Mouse (Mus musculus): ENCODE data around the gene Cst7. TPM values are rescaled to one million over a fixed set of nuclear protein-coding genes. Genes with fewer than 3 reads are reported as not detected.

The Cst7 gene
- polyA plus RNA-seq, 1 experiment from 2014 or later, result 0.22 TPM

DNA sequence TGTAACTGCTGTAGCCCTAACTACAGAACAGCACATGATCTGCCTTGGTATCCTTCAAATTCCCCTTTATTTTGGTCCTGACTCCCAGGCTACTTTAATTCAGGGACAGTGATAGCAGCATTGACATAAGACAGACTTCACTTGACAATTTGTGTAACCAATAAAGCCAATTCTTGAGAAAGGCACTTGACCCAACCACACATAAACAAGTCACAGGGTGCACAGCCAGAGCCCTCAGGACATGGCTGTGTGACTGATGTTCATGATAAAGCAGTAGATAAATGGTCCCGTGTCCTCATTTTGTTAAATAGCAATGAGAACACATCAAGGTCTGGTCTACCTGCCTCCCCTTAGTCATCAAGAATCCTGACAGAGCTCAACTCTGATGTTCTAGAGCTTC, 9.4 kb downstream of the Cst7 start:
- no peak overlapping the region for H3K27ac ChIP-seq (ENCODE audit: low read depth, low read length)
- 88% methylated on average over 1 of the region's 1 CpGs for WGBS
- H3K27me3 ChIP-seq (ENCODE audit: control insufficient read depth, insufficient read depth, low read length), result no peaks in the 10 kb centered on the region
- ATAC-seq (ENCODE audit: low FRiP score, low TSS enrichment), result no peak
- no peak overlapping the region for H3K9ac ChIP-seq (ENCODE audit: low read depth, low read length)
- H3K36me3 ChIP-seq (ENCODE audit: control insufficient read depth, insufficient read depth, low read length), result peaks cover 15% of the 10 kb centered on the region
- H3K4me2 ChIP-seq (replicated peaks; ENCODE audit: low read depth, low read length), result no peak overlapping the region
- H3K4me1 ChIP-seq (ENCODE audit: control insufficient read depth, insufficient read depth, low read length), result no peaks in the 10 kb centered on the region
- H3K4me3 ChIP-seq (ENCODE audit: low read length), result no peak overlapping the region
- H3K9me3 ChIP-seq (ENCODE audit: control insufficient read depth, low read length), result no peaks in the 10 kb centered on the region

DNA sequence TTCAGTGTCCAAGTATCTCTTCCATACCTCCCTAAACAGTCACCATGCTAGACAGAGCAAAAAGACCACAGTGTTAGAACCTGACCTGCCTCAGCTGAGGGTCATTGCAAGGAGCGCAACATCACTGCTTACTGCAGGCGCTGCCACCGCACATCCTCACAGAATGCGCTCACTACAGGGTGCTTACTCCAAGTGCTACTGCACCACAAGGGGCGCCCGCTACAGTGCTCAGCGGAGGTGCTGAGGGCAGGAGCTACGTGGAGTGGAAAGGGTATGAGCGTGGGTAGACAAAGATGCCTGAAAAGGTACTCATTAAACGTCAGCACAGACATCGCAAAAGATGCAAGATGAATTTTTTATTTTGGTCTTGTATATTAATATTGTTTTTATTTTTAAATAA, 18.9 kb downstream of the Cst7 start:
- H3K4me2 ChIP-seq (replicated peaks; ENCODE audit: low read depth, low read length), result no peak overlapping the region
- no peak overlapping the region for H3K27ac ChIP-seq (ENCODE audit: low read depth, low read length)
- no peaks in the 10 kb centered on the region for H3K9me3 ChIP-seq (ENCODE audit: control insufficient read depth, low read length)
- H3K4me3 ChIP-seq (ENCODE audit: low read length), result no peak overlapping the region
- 85% methylated on average over 11 of the region's 11 CpGs for WGBS
- H3K9ac ChIP-seq (ENCODE audit: low read depth, low read length), result no peak overlapping the region
- no peak for ATAC-seq (ENCODE audit: low FRiP score, low TSS enrichment)
- no peaks in the 10 kb centered on the region for H3K27me3 ChIP-seq (ENCODE audit: control insufficient read depth, insufficient read depth, low read length)
- no peaks in the 10 kb centered on the region for H3K4me1 ChIP-seq (ENCODE audit: control insufficient read depth, insufficient read depth, low read length)
- peaks cover 40% of the 10 kb centered on the region for H3K36me3 ChIP-seq (ENCODE audit: control insufficient read depth, insufficient read depth, low read length)

GRCm38 (mm10) chr2:150595411-150596190, 25.4 kb downstream of the Cst7 start:
- ATAC-seq (ENCODE audit: low FRiP score, low TSS enrichment), result no peak
- 96% methylated on average over 3 of the region's 3 CpGs for whole genome bisulfite sequencing

GRCm38 (mm10) chr2:150600263-150600662, 30.0 kb downstream of the Cst7 start:
- Histone ChIP-seq H3K36me3 (ENCODE audit: control insufficient read depth, insufficient read depth, low read length) (peaks cover 2% of the 10 kb centered on the region; the same call in 1 of the 2 replicates), H3K4me2 (replicated peaks; ENCODE audit: low read depth, low read length) (no peak overlapping the region), H3K9ac (ENCODE audit: low read depth, low read length) (no peak overlapping the region), H3K27me3 (ENCODE audit: control insufficient read depth, insufficient read depth, low read length) (no peaks in the 10 kb centered on the region), H3K9me3 (ENCODE audit: control insufficient read depth, low read length) (no peaks in the 10 kb centered on the region), H3K27ac (ENCODE audit: low read depth, low read length) (no peak overlapping the region), H3K4me3 (ENCODE audit: low read length) (no peak overlapping the region), H3K4me1 (ENCODE audit: control insufficient read depth, insufficient read depth, low read length) (no peaks in the 10 kb centered on the region)
- 96% methylated on average over 2 of the region's 2 CpGs for WGBS
- ATAC-seq (ENCODE audit: low FRiP score, low TSS enrichment), result no peak

More at GRCm38 (mm10) chr2:150595411-150596190, 25.4 kb downstream of the Cst7 start:
- no peaks in the 10 kb centered on the region for H3K4me1 ChIP-seq (ENCODE audit: control insufficient read depth, insufficient read depth, low read length)
- H3K4me3 ChIP-seq (ENCODE audit: low read length), result no peak overlapping the region
- H3K36me3 ChIP-seq (ENCODE audit: control insufficient read depth, insufficient read depth, low read length), result peaks cover 5% of the 10 kb centered on the region
- no peak overlapping the region for H3K9ac ChIP-seq (ENCODE audit: low read depth, low read length)
- no peaks in the 10 kb centered on the region for H3K27me3 ChIP-seq (ENCODE audit: control insufficient read depth, insufficient read depth, low read length)
- no peak overlapping the region for H3K27ac ChIP-seq (ENCODE audit: low read depth, low read length)
- H3K4me2 ChIP-seq (replicated peaks; ENCODE audit: low read depth, low read length), result no peak overlapping the region
- H3K9me3 ChIP-seq (ENCODE audit: control insufficient read depth, low read length), result no peaks in the 10 kb centered on the region

GRCm38 (mm10) chr2:150602166-150602565, 32.0 kb downstream of the Cst7 start:
- H3K27me3 ChIP-seq (ENCODE audit: control insufficient read depth, insufficient read depth, low read length), result no peaks in the 10 kb centered on the region
- H3K27ac ChIP-seq (ENCODE audit: low read depth, low read length), result no peak overlapping the region
- H3K4me2 ChIP-seq (replicated peaks; ENCODE audit: low read depth, low read length), result no peak overlapping the region
- H3K4me1 ChIP-seq (ENCODE audit: control insufficient read depth, insufficient read depth, low read length), result no peaks in the 10 kb centered on the region
- H3K9me3 ChIP-seq (ENCODE audit: control insufficient read depth, low read length), result no peaks in the 10 kb centered on the region
- peaks cover 2% of the 10 kb centered on the region; the same call in 1 of the 2 replicates for H3K36me3 ChIP-seq (ENCODE audit: control insufficient read depth, insufficient read depth, low read length)
- no peak overlapping the region for H3K4me3 ChIP-seq (ENCODE audit: low read length)
- ATAC-seq (ENCODE audit: low FRiP score, low TSS enrichment), result no peak
- no peak overlapping the region for H3K9ac ChIP-seq (ENCODE audit: low read depth, low read length)
- 91% methylated on average over 2 of the region's 2 CpGs for WGBS

GRCm38 (mm10) chr2:150604802-150605201, 34.6 kb downstream of the Cst7 start:
- Histone ChIP-seq H3K27ac (ENCODE audit: low read depth, low read length) (no peak overlapping the region), H3K9me3 (ENCODE audit: control insufficient read depth, low read length) (no peaks in the 10 kb centered on the region), H3K27me3 (ENCODE audit: control insufficient read depth, insufficient read depth, low read length) (no peaks in the 10 kb centered on the region), H3K4me1 (ENCODE audit: control insufficient read depth, insufficient read depth, low read length) (no peaks in the 10 kb centered on the region), H3K36me3 (ENCODE audit: control insufficient read depth, insufficient read depth, low read length) (no peaks in the 10 kb centered on the region), H3K4me3 (ENCODE audit: low read length) (no peak overlapping the region), H3K4me2 (replicated peaks; ENCODE audit: low read depth, low read length) (no peak overlapping the region), H3K9ac (ENCODE audit: low read depth, low read length) (no peak overlapping the region)
- 90% methylated on average over 2 of the region's 2 CpGs for whole genome bisulfite sequencing
- no peak for ATAC-seq (ENCODE audit: low FRiP score, low TSS enrichment)

- H3K9ac ChIP-seq (ENCODE audit: low read depth, low read length), result no peak overlapping the region
- H3K4me1 ChIP-seq (ENCODE audit: control insufficient read depth, insufficient read depth, low read length), result no peaks in the 10 kb centered on the region
- H3K27me3 ChIP-seq (ENCODE audit: control insufficient read depth, insufficient read depth, low read length), result no peaks in the 10 kb centered on the region
- no peak overlapping the region; the same call in 1 of the 2 replicates for H3K4me3 ChIP-seq (ENCODE audit: low read length)
- no peak overlapping the region for H3K27ac ChIP-seq (ENCODE audit: low read depth, low read length)
- ATAC-seq (ENCODE audit: low FRiP score, low TSS enrichment), result no peak
- no peaks in the 10 kb centered on the region for H3K36me3 ChIP-seq (ENCODE audit: control insufficient read depth, insufficient read depth, low read length)
- 78% methylated on average over 1 of the region's 1 CpGs for WGBS
- H3K9me3 ChIP-seq (ENCODE audit: control insufficient read depth, low read length), result no peaks in the 10 kb centered on the region
- 0 out of 2 replicates have a peak overlapping the region, but pooled peaks have one; percentile 75 for H3K4me2 ChIP-seq (replicated peaks; ENCODE audit: low read depth, low read length)
Measured at GRCm38 (mm10) chr2:150607086-150607485, 36.9 kb downstream of the Cst7 start.

DNA sequence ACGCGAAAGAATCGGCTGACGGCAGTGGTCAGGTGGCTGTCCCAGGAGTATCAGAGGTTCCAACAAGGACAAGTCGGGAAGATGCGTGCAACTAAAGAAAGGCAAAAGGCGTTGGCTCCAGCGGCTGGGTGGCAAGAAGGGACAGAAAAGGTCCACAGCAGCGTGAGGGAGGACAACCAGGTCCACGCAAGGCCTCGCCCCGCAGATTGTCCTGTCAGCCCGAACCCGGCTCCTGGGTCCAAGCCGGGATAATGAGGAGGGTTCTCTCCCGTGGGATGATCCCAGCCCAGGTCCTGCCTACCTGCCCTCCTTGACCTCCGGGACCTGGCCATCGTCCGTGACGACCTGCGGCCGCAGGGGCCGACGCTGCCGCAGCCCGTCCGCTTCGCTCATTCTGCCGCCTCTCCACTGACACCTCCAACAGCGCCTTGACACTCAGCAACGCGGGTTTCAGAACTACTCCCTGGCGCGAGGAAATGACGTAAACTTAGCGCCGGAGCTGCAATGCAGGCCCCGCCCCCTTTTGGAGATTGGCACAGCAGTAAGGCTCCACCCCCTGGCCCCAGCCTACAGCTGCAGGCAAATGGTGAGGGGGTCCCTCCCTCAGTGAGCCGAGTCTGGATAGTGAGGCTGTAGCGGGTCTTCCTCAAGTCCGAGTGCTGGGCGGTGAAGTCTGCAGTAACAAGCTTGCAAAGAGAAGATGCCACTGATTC, 38.0 kb downstream of the Cst7 start, which contains the start of gene Apmap:
TSS of gene Apmap (minus strand) at position 481 of the 713 bp plus-strand sequence.
- under 1% methylated on average over 42 of the region's 42 CpGs for WGBS

More for the DNA sequence above, 38.0 kb downstream of the Cst7 start, which contains the start of gene Apmap:
- peak within 1 kb of the TSS; percentile 76 for H3K9ac ChIP-seq (ENCODE audit: low read depth, low read length)
- H3K9me3 ChIP-seq (ENCODE audit: control insufficient read depth, low read length), result no peaks in the 10 kb centered on the region
- no peaks in the 10 kb centered on the region for H3K27me3 ChIP-seq (ENCODE audit: control insufficient read depth, insufficient read depth, low read length)
- peak; percentile 99 for ATAC-seq (ENCODE audit: low FRiP score, low TSS enrichment)
- peak within 1 kb of the TSS; percentile 75 for H3K4me2 ChIP-seq (replicated peaks; ENCODE audit: low read depth, low read length)
- peak within 1 kb of the TSS; percentile 90 for H3K4me3 ChIP-seq (ENCODE audit: low read length)
- H3K4me1 ChIP-seq (ENCODE audit: control insufficient read depth, insufficient read depth, low read length), result no peaks in the 10 kb centered on the region
- no peaks in the 10 kb centered on the region for H3K36me3 ChIP-seq (ENCODE audit: control insufficient read depth, insufficient read depth, low read length)
- H3K27ac ChIP-seq (ENCODE audit: low read depth, low read length), result no peak within 1 kb of the TSS
